Mouse (Mus musculus): Measurements from ENCODE around the gene Plaur. TPM values are rescaled to one million over a fixed set of nuclear protein-coding genes. Genes with fewer than 3 reads are reported as not detected.

Gene Plaur
- total RNA-seq, 1 experiment from 2014 or later, result 10.2 TPM

GRCm38 (mm10) chr7:24442313-24442712 is 20.0 kb upstream of the Plaur start:
- ATAC-seq (replicated peaks; ENCODE audit: low read depth, poor library complexity, severe bottlenecking), result peak; percentile 68

- ATAC-seq (replicated peaks; ENCODE audit: low read depth, poor library complexity, severe bottlenecking), result peak; percentile 54
These were observed 16.9 kb upstream of the Plaur start for GRCm38 (mm10) chr7:24445266-24445926.

- no peak for ATAC-seq (replicated peaks; ENCODE audit: low read depth, poor library complexity, severe bottlenecking)
These were observed 15.5 kb upstream of the Plaur start for GRCm38 (mm10) chr7:24446697-24447340.

- ATAC-seq (replicated peaks; ENCODE audit: low read depth, poor library complexity, severe bottlenecking), result no peak
These were observed 13.3 kb upstream of the Plaur start for GRCm38 (mm10) chr7:24448782-24449517.

- ATAC-seq (replicated peaks; ENCODE audit: low read depth, poor library complexity, severe bottlenecking), result peak; percentile 59
These were observed 11.7 kb upstream of the Plaur start for GRCm38 (mm10) chr7:24450585-24451017.

GRCm38 (mm10) chr7:24451855-24452311 is 10.4 kb upstream of the Plaur start, which contains the start of gene Irgc1:
TSS of gene Irgc1 (minus strand) at chr7:24452297.
- ATAC-seq (replicated peaks; ENCODE audit: low read depth, poor library complexity, severe bottlenecking), result peak; percentile 27

DNA sequence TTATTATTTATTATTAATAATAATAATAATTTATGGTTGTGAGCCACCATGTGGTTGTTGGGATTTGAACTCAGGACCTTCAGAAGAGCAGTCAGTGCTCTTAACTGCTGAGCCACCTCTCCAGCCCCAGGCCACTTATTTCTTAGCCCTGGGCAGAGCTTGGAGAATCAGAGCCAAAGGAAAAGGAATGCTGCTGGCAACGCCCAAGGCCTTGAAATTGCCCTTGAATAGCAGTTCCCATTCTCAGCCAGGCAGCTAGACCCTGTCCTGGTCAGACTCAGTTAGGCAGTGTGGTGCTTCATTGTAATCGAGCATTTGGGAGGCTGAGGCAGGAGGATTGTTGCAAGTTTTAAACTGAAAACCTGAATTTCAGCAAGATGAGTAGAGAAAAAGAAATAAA is 8.1 kb upstream of the Plaur start:
- no peak for ATAC-seq (replicated peaks; ENCODE audit: low read depth, poor library complexity, severe bottlenecking)

- ATAC-seq (replicated peaks; ENCODE audit: low read depth, poor library complexity, severe bottlenecking), result no peak
These were observed 6.6 kb upstream of the Plaur start for GRCm38 (mm10) chr7:24455726-24456125.

- peak; percentile 86 for ATAC-seq (replicated peaks; ENCODE audit: low read depth, poor library complexity, severe bottlenecking)
These were observed 4.4 kb upstream of the Plaur start for GRCm38 (mm10) chr7:24457726-24458370.

- no peak for ATAC-seq (replicated peaks; ENCODE audit: low read depth, poor library complexity, severe bottlenecking)
These were observed 2.8 kb upstream of the Plaur start for GRCm38 (mm10) chr7:24459440-24459839.

DNA sequence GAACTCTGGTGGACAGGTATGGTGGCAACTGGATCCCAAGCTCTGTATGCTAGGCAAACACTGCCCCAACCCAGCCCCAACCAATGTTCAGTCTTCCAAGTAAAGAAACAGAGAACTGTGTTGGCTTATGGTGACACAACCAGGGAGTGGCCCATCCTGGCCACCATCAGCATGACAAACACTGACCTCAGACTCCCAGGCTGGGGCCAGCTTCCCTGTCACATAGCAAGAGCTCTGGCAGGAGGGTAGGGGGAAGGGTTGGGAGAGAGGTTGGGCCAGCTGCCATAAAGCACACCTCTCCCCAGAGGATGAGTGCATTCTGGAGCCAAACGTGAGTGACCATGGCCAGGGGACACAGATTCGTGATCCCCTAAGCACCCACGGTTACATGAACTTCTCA is 2.4 kb upstream of the Plaur start:
- ATAC-seq (replicated peaks; ENCODE audit: low read depth, poor library complexity, severe bottlenecking), result no peak

GRCm38 (mm10) chr7:24461376-24462051 is 770 bp upstream of the Plaur start:
- peak; percentile 9; the same call in 1 of the 2 replicates for ATAC-seq (replicated peaks; ENCODE audit: low read depth, poor library complexity, severe bottlenecking)

DNA sequence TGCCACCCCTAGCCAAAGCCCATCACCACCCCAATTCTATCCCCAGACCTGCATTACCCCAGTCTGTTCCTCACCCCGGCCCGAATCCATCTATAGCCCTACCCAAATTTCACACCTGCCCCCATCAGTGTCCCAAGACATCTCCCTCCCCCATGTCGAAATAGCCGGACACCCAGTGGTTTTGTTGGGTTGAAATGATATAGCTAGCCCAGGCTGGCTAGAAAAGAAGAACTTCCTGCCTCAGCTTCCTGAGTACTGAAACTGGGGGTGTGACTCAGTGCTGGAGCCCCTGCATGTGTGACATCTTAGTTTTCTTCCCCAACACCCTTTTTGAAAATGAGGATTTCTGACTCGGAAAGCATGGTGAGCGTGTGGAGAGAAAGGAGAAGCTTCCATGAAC is 4.6 kb downstream of the Plaur start:
- no peak for ATAC-seq (replicated peaks; ENCODE audit: low read depth, poor library complexity, severe bottlenecking)

- ATAC-seq (replicated peaks; ENCODE audit: low read depth, poor library complexity, severe bottlenecking), result no peak
These were observed 5.6 kb downstream of the Plaur start for GRCm38 (mm10) chr7:24467886-24468285.

- ATAC-seq (replicated peaks; ENCODE audit: low read depth, poor library complexity, severe bottlenecking), result no peak
These were observed 6.8 kb downstream of the Plaur start for GRCm38 (mm10) chr7:24469126-24469525.

- ATAC-seq (replicated peaks; ENCODE audit: low read depth, poor library complexity, severe bottlenecking), result no peak
These were observed 8.1 kb downstream of the Plaur start for GRCm38 (mm10) chr7:24470356-24470755.

DNA sequence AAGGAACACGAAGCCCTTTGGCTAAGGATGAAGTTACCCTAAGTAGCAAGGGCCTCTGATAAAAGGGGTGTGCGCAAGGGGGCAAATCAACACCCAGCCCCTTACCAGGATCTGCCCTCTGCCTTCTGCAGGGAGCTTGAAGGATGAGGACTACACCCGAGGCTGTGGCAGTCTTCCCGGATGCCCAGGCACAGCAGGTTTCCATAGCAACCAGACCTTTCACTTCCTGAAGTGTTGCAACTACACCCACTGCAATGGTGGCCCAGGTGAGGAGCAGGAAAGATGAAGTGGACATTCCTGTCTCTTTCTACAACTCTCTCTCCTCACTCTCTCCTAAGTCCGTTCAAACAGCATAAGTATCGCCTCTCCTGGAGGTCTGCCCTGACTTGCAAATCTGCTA is 10.2 kb downstream of the Plaur start:
- no peak for ATAC-seq (replicated peaks; ENCODE audit: low read depth, poor library complexity, severe bottlenecking)

DNA sequence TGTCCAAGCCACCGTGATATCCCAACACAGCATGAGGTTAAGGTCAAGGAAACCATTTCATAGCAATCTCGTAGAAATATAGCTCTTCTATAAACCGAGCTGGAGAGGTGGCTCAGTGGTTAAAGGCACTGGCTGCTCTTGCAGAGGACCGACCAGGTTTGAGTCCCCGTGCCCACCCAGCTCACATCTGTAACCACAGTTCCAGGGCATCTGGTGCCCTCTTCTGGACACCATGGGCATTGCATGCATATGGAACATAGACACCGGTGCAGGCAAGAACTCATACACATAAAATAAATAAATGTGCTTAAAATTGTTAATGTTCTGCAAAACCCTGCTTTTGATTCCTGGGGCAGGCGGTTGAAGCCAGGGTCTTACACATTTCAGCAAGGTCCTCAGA is 10.7 kb downstream of the Plaur start:
- no peak for ATAC-seq (replicated peaks; ENCODE audit: low read depth, poor library complexity, severe bottlenecking)

GRCm38 (mm10) chr7:24473913-24474529 is 11.7 kb downstream of the Plaur start:
- peak; percentile 89 for ATAC-seq (replicated peaks; ENCODE audit: low read depth, poor library complexity, severe bottlenecking)
